Mouse (Mus musculus) kidney, postnatal 36 days (tissue): ENCODE measurements around the gene Scimp.

Source experiments
- DNase-seq, 2 experiments: peaks; one replicate each; pipeline ENCODE4 v3.0.0; 2021 to 2022; ENCODE audit warnings: mixed read lengths in 2 of 2

Gene Scimp

DNA sequence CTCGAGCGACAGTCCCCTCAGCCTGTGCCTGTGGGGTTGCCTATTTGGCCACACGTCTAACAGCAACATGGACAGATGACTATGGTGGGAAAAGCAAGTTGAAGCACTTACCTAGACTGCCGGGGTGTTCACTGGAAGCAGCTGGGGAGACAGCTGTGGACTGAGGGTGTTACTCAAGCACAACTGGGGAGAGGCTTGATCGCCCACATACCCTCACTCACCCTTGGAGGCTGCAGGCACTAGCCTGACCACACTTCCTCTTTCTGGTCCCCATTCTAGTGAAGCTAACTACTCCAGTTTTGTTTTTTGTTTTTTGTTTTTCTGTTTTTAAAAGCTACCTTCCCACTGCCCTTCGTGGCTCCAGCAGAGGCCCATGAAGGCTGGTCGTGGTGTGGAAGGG is at the start of gene Scimp:
Gene Scimp (minus strand): TSS at position 222 of the 400 bp plus-strand sequence.
- no peak for DNase-seq

DNA sequence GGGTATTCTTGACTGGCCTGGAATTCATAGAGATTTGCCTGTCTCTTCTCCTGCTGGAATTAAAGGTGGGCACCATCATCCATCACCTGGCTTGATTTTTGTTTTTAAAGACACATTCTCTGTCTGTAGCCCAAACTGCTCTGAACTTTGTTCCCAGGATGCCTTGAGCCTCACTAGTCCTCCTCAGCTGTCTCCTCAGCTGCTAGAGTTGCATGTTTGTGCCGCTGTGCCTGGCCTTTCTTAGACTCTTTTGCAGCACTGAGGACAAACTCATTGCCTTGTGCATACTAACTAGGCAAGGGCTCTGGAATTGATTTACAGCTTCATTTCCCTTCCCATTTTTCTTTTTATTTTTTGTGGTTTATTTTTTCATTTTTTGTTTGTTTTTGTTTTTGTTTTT is 48.0 kb upstream of the Scimp start:
- peak in 1 of 2 experiments; percentile 14 for DNase-seq

DNA sequence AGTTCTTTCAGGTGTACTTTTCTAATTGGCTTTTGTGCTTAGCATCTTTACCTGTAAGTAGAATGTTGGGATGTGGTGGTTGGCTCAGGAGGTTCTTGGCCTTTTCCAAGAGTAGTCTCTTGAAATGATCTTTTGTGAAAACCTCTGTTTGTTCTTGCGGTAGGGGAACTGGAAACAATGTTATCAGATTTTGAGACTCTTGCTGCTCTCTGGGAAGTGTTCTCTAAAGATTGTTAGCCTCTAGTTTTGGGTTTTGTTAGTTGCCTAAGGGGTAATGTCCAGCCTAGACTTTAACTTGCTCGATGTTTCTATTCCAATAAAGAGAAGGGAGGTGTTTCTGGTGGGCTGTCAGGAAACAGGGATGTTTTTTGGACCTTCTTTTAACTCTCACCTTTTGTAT is 33.6 kb upstream of the Scimp start:
- no peak for DNase-seq

DNA sequence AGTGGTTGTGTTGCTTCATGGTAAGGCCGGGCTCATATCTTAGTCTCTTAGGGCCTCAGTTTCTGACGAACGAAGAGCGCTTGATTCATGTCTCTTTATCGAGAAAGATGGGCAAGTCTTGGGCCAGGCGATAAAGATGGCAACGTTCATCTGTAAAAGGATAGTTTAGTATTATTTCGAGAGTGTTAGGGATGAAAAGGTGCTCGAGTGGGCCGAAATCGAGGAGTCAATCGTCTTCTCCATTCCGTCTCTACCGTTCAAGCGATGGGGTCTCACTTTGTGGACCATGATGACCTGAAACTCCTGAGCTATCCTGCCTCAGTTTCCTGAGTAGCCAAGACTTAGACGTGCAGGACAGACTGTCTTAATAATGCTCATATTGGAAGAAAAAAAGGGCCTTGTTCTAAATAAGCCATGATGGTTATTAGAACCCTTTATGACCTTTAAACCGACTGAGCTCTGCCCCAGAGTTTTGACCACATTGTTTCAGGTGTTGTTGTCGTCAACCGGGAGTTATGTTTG is 33.1 kb upstream of the Scimp start:
- no peak for DNase-seq

DNA sequence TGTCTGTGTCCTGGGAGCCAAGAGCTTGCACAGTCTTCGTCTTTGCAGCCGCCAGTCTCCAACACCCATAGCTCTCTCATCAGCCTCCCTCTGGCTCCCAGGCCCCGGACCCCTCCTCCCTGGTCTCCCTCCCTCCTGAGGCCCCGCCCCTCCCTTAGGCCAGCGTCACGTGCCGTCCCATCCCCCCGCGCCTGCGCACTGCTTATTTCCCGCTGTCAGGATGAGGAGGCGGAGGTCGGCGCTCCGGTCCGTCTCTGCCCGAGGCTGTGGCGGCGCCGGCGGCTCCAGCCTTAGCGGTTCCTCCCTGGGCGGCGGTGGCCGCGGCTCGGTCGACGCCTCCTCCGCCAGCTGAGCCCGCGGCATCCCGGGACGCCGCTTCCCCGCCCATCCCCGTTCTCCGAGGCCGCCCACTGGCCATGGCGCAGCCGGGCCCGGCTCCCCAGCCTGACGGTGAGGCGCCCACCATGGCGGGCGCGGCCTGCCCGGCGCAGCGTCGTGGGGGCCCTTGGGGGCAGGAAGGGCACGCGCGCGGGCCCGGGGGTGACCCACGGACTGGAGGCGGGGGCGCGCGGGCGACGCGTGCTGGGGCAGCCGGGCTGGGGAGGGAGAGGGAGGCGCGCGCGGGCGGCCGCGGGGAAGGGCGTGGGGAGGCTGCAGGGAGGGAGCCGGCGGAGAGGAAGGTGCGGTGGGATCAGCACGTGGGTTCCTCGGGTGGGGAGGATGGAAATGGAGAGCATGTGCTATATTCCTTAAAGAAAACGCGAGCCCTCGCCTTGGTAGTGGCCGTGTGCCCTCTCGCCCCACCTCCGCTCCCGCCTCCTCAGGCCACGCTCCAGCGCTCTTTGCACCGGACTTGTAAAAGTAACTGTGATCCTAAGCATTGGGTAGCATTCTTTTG is 32.4 kb upstream of the Scimp start, which contains the start of gene Rabep1:
Gene Rabep1 (plus strand): TSS at position 220 of the 898 bp plus-strand sequence.
- DNase-seq, result peak; percentile 95 to 99

DNA sequence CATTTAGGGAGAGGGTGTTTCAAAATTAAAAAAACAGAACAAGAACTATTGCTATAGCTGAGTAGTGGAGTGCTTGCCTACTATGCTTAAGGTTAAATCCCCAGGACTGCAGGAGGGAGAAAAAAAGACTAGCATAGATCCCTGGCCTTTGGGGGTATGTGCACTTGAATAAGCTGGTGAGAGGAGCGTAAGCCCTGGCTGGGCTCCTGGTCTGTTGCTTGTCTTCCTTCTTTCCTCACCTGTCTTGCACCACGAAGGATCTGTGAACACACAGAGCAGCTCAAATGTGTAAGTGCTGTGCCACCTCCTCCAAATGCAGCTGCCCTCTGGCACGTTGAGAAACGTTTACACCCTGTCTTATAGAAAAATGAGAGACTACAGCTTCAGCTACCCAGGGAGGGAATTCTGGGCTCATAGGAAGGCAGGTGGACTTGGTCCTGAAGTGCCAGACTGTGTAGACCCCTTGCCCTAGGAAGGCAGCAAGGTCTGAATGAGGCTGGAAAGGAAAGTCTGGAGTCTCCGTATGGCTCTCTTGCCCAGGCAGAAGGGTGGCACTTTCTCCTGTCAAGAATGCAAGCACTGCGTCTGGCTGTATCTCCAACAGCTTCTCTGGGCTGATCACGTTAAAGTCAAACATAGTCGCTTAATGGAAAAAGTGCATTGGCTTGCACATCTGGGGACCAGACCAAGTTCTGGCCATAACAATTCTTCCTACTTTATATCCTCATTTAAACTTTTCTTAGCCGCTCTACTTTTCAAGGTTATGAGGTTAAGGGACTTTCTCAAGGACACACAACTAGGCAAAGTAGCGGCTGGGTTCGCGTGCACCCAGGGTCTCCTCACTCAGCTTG is 31.5 kb upstream of the Scimp start:
- DNase-seq, result peak in 1 of 2 experiments; percentile 19

DNA sequence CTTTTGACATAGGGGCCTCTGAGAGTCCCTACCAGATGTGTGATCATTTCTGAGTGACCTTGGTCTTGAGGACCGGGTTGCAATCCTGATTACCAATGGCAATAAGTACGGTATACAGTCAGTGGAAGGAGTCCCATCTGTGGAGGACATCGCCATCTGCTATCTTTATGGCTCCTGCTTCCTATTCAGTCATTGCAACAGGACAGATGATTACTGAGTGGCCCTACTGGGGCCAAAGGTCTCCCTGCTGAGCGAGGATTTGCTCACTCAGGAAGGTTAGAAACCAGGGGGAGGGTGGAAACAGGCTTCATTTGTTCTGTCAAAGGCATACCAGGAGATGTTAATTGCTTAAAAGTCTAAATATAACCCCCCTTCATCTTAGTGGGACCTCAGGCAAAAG is 30.6 kb upstream of the Scimp start:
- peak; percentile 14 to 26 for DNase-seq

DNA sequence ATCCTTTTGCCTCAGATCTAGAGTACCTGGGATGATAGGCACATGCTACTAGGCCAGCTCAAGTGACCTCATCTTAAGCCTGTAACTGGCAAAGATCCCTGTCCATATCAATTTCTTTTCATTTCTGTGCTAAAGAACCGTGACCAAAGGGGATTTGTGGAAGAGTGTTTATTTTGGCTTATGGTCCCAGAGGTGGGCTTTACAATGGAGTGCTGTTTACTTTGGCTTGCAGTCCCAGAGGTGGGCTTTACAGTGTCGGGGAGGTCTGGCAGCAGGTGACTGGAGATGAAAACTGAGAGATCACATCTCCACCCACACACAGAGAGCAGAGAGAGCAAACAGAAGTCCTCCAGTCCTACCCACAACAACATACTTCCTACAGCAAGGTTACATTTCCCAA is 26.2 kb upstream of the Scimp start:
- DNase-seq, result no peak

DNA sequence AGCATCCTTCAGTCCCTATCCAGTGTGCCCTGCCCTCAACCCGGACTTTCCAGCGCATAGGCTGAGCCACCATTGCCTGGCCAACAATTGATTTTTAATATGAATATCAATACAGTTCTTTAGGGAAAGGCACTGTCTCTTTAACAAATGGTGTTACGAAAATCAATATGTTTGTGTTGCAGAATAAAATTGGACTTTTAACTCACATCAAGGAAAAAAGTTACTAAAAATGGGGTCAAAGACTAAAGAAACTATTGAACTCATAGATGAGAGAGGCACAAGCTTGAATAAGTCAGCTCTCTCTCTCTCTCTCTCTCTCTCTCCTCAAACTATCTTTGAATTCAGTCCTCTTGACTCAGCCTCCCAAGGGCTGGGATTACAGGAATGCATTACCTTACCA is 24.6 kb upstream of the Scimp start:
- DNase-seq, result no peak

DNA sequence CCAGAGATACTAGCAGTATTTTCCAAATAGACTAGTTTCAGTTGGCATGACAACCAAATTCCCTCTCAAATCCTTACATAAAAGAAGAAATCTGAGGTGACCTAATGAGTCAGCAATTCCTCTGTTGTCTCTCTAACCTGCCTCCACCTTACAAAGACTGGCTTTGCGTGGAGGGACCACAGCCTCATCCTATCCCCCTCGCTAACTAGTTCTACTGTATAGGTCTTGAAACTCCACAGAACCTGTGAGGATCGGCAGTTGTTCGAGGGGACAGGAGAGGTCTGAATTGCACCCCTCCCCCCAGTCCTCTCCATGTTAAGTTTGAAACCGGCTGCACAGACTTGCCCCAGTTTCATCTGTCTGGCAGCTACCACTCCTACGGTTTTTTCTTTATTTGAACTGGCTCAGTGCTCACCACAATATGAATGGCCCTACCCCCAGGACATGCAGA is 23.0 kb upstream of the Scimp start:
- no peak for DNase-seq

DNA sequence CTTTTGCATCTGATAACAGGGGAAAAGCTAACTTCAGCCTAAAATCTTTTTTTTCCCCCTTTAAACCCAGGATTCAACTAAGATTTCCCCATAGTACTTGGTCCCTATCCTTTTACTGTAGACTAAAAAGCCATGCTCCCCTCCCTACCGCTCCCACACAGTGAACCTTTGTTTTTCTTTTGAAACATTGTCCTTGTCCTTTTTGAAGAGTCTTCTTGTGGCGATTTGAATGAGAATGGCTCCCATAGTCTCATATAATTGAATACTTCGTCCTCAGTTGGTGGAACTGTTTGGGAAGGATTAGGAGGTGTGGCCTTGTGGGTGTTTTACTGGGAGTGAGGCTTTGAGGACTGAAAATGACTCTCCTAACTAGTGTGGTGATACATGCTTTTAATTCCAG is 21.4 kb upstream of the Scimp start:
- no peak for DNase-seq

DNA sequence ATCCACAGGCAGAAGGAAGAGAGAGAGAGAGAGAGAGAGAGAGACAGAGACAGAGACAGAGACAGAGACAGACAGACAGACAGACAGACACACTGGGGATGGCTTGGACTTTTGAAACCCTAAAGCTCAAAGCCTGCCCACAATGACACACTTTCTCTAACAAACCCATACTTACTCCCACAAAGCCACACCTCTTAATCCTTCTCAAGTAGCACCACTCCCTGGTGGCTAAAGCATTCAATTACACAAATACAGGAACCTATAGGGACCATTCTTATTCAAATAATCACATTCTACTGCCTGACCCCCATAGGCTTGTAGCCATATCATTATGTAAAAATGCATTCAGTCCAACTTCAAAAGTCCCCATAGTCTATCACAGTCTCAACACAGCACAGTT is 21.0 kb upstream of the Scimp start:
- DNase-seq, result no peak

DNA sequence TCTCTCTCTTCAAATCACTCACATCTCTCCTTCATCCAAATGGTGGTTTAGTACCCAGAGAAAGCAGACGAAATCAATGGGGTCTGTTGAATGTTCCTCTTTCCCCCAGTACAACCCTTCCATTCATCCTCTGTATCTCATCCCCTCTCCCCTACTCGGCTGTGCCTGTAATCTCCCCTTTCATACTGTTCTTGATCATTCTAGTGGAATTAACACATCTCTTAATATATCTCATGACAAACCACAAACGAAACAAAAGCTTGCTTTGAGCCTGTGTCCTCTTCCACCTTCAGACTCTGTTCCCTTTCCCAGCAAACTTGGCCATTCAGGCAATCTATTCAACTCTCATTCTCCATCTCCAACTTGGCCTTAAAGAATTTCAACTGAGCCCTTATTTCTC is 18.8 kb upstream of the Scimp start:
- no peak for DNase-seq

DNA sequence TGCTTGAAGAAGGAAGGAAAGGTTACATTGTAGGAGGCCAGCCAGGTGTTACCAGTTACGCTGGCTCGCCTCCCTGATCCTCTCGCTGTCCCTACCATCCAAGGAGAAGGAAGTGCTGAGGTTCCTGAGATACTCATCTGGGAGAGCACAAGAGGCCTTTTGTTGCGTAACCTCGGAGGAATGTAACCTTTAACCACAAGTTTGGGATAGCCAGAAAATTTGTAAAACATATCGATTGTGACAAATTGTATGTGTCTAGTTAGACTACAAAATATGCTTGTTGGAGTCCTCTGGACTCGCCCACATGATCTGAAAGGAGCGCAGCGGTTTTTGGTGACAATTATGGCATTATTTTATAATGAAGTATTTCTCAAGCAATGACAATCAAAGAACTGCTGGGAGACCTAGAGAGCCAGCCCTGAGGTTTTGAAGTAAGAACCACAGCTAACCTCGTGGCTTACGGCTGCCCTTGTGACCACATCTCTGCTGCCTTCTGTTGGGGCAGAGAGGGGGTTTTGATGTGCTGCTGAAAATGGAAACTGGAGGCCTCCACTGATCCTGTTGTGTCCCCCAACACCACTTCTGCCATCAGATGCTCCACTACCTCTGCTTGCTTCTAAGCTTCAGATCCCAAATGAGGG is 16.7 kb upstream of the Scimp start:
- no peak for DNase-seq

DNA sequence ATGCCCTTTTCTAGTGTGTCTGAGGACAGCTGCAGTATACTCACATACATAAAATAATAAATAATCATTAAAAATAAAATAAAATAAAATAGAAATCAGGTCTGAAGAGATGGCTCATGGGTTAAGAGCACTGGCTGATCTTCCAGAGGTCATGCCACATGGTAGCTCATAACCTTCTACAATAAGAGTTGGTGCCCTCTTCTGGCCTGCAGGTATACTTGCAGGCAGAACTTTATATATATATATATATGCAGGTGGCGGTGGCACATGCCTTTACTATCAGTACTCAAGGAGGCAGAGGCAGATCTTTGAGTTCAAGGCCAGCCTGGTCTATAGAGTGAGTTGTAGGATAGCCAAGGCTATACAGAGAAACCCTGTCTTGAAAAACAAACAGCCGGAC is 13.8 kb upstream of the Scimp start:
- peak in 1 of 2 experiments; percentile 27 for DNase-seq

DNA sequence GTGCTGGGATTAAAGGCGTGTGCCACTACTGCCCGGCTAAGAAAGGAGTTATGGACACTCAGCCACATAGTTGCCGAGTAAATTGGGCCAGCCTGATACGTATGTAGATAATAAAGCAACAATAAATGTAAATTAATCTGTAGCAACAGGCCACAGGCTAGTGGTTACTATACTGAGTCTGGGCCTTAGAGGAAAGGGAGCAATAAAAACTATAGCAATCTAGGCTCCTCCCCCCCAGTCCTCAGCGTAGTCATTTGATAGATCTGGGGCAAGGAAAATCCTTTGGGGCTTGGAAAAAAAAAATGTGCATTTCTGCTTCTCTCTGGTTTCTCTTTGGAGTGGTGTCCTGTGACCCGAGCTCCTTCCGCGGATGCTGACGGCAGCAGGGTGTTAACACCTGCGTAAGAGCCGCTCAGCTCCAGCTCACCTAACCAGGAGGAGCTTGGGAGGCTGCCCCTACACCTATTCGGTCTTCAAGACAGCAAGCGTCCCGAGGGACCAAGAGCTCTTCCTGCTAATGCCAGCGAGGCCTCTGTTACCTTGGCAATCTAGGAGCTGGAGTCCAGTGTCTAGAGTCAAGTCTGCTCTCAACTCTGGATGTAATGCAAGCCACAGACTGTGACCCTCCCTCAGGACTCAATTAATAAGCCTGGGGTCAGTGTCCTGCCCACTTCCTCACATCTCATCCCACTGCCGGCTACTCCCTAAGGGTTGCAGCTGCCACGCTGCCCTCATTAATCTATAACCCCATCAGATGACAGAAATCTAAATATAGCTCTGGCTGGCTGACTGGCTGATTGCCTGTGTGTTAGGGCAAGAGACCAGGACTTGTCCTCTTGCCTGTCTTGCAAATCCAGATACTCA is 9.6 kb upstream of the Scimp start:
- DNase-seq, result peak; percentile 79 to 84

DNA sequence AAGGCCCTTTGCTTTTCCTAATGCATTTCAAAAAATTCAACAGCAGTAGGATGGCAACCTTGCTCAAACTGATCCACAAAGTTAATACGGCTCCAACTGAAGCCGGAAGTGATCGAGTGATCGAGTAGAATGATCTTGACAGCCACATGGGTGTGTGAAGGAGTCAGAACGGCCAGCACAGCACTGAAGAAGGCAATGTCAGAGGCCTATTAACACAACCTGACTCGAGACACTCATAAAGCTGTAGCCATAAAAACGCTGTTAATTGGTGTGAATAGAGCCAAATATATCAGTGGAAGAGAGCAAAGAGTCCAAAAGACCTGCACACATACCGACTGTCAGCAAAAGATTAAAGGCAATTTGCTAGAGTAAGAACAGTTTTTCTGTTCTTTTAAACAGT is 7.7 kb upstream of the Scimp start:
- no peak for DNase-seq

DNA sequence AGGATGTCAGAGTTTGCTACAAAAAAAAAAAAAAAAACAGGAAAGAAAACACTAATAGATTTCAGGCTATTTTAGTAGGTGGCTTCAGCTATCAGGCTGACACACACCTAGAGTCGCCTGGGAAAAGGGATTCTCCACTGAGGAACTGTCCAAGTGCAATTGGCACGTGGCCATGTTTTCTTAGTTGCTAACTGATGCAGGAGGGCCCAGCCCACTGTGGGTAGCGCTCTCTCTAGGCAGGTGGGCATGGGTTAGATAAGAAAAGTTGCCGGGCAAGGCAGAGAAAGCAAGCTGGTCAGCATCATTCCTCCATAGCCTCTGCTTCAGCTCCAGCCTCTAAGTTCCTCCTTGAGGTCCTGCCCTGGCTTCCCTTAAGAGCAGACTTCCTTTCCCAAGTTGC is 4.4 kb upstream of the Scimp start:
- peak in 1 of 2 experiments; percentile 27 for DNase-seq

DNA sequence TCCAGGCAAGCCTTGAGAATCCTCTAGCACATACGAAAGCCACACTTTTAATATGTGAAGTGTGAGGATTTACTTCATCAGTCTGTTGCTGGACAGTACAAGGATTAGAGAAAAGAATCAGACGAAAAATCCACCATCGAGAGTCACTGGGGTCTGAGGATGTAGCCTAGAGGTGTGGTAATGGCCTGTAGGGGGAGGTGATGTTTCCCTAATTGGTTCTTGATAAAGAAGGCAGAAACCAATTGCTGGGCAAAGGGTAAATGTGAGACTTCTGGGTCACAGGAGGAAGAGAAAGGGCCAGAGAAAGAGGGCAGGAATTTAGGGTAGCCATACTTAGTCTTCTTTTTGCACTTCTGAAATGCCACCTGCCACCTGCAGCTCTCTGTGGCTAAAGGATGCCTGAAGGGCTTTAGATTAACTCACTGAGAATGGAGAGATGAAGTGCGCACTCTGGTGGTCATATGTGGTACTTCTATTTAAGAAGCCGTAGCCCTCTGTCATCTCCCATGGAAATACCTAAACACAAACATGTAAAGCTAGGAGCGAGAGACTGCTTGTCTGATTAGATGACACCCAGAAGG is 3.2 kb upstream of the Scimp start:
- peak; percentile 59 to 70 for DNase-seq

DNA sequence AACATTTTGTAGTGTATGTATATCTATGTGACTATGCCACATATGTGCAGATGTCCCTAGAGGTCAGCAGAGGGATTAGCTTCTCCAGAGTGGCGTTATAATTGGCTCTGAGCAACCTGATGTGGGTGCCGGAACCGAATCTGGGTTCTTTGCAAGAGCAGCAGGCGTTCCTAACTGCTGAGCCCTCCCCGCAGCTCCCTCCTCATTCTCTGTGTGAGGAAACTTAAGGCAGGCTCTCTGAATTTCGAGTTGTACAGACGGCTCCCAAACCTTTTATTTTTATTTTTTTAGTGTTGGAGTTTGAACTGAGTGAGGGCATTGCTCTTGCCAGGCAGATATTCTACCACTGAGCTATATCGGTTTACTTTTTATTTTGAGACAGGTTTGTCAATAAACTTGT is 2.7 kb upstream of the Scimp start:
- DNase-seq, result no peak

DNA sequence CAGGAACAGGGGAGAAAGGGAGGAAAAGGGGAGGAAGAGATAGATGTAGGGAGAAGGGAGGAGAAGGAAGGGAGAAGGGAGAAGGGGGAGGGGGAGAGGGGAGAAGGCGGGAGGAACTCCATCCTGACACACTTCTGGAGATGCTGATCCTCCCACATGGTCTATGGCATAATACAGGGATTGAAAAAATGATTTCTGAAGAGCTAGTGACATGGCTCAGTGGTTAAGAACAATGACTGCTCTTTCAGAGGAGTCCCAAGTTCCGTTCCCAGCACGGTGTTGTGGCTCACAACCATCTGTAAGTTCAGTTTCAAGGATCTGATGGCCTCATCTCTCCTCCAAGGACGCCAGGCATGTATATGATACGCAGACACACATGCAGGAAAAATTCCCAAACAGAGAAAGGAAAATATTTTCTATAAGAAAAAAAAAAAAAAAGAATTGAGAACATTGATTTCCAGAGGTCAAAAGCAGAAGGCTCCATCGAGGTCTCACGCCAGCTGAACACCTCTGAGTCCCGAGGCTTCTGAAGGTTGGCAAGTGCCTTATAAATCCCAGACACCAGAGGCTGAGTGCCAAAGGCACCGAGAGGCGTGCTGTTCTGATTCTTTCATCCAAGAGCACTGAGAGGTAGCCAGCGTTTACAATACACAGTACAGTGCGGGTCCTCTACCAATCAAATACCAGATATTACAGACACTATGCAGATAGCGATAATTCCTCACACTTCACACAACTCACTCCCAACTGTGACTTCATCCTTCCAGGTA is 730 bp downstream of the Scimp start:
- no peak for DNase-seq
